Mouse (Mus musculus): ENCODE data around the gene Prr22. TPM values are rescaled to one million over a fixed set of nuclear protein-coding genes. Genes with fewer than 3 reads are reported as not detected.

Gene Prr22
- polyA plus RNA-seq, 1 experiment, result 1.9 TPM

GRCm38 (mm10) chr17:56736534-56736933 is 33.5 kb upstream of the Prr22 start:
- no peaks in the 10 kb centered on the region for H3K4me1 ChIP-seq (ENCODE audit: control insufficient read depth, insufficient read depth, low read length)
- TF ChIP-seq CTCF (IDR thresholded peaks at IDR 0.05; ENCODE audit: control insufficient read depth, insufficient read depth, low read length) (peak; percentile 53), POLR2A (IDR thresholded peaks at IDR 0.05; ENCODE audit: borderline replicate concordance, control insufficient read depth, low read depth, low read length) (no peak)
- WGBS, result 36% methylated on average over 8 of the region's 8 CpGs

GRCm38 (mm10) chr17:56738221-56738620 is 31.8 kb upstream of the Prr22 start:
- Histone ChIP-seq H3K27ac (ENCODE audit: control insufficient read depth, insufficient read depth, low read depth, low read length, poor library complexity) (no peak overlapping the region), H3K4me3 (replicated peaks; ENCODE audit: control insufficient read depth, low read depth, low read length) (no peak overlapping the region), H3K4me1 (ENCODE audit: control insufficient read depth, insufficient read depth, low read length) (no peaks in the 10 kb centered on the region)
- 83% methylated on average over 10 of the region's 10 CpGs for WGBS
- TF ChIP-seq POLR2A (IDR thresholded peaks at IDR 0.05; ENCODE audit: borderline replicate concordance, control insufficient read depth, low read depth, low read length) (no peak), CTCF (IDR thresholded peaks at IDR 0.05; ENCODE audit: control insufficient read depth, insufficient read depth, low read length) (no peak)

More at GRCm38 (mm10) chr17:56736534-56736933, 33.5 kb upstream of the Prr22 start:
- no peak overlapping the region for H3K27ac ChIP-seq (ENCODE audit: control insufficient read depth, insufficient read depth, low read depth, low read length, poor library complexity)
- no peak overlapping the region for H3K4me3 ChIP-seq (replicated peaks; ENCODE audit: control insufficient read depth, low read depth, low read length)

- Histone ChIP-seq H3K27ac (ENCODE audit: control insufficient read depth, insufficient read depth, low read depth, low read length, poor library complexity) (no peak overlapping the region), H3K4me3 (replicated peaks; ENCODE audit: control insufficient read depth, low read depth, low read length) (no peak overlapping the region), H3K4me1 (ENCODE audit: control insufficient read depth, insufficient read depth, low read length) (no peaks in the 10 kb centered on the region)
- WGBS, result 77% methylated on average over 16 of the region's 17 CpGs
- TF ChIP-seq CTCF (IDR thresholded peaks at IDR 0.05; ENCODE audit: control insufficient read depth, insufficient read depth, low read length) (no peak), POLR2A (IDR thresholded peaks at IDR 0.05; ENCODE audit: borderline replicate concordance, control insufficient read depth, low read depth, low read length) (no peak)
Observed at GRCm38 (mm10) chr17:56740118-56740787, 29.8 kb upstream of the Prr22 start.

- whole genome bisulfite sequencing, result 86% methylated on average over 16 of the region's 17 CpGs
- Histone ChIP-seq H3K4me3 (replicated peaks; ENCODE audit: control insufficient read depth, low read depth, low read length) (no peak overlapping the region), H3K27ac (ENCODE audit: control insufficient read depth, insufficient read depth, low read depth, low read length, poor library complexity) (no peak overlapping the region), H3K4me1 (ENCODE audit: control insufficient read depth, insufficient read depth, low read length) (no peaks in the 10 kb centered on the region)
- TF ChIP-seq POLR2A (IDR thresholded peaks at IDR 0.05; ENCODE audit: borderline replicate concordance, control insufficient read depth, low read depth, low read length), result no peak
- no peak for TF ChIP-seq CTCF (IDR thresholded peaks at IDR 0.05; ENCODE audit: control insufficient read depth, insufficient read depth, low read length)
Observed at GRCm38 (mm10) chr17:56740788-56741160, 29.3 kb upstream of the Prr22 start.

GRCm38 (mm10) chr17:56744173-56744572 is 25.9 kb upstream of the Prr22 start:
- Histone ChIP-seq H3K27ac (ENCODE audit: control insufficient read depth, insufficient read depth, low read depth, low read length, poor library complexity) (no peak overlapping the region), H3K4me3 (replicated peaks; ENCODE audit: control insufficient read depth, low read depth, low read length) (no peak overlapping the region), H3K4me1 (ENCODE audit: control insufficient read depth, insufficient read depth, low read length) (no peaks in the 10 kb centered on the region)
- 33% methylated on average over 5 of the region's 5 CpGs for WGBS
- no peak for TF ChIP-seq POLR2A (IDR thresholded peaks at IDR 0.05; ENCODE audit: borderline replicate concordance, control insufficient read depth, low read depth, low read length)
- no peak for TF ChIP-seq CTCF (IDR thresholded peaks at IDR 0.05; ENCODE audit: control insufficient read depth, insufficient read depth, low read length)

GRCm38 (mm10) chr17:56751404-56752072 is 18.5 kb upstream of the Prr22 start:
- H3K4me3 ChIP-seq (replicated peaks; ENCODE audit: control insufficient read depth, low read depth, low read length), result no peak overlapping the region
- no peaks in the 10 kb centered on the region for H3K4me1 ChIP-seq (ENCODE audit: control insufficient read depth, insufficient read depth, low read length)
- TF ChIP-seq CTCF (IDR thresholded peaks at IDR 0.05; ENCODE audit: control insufficient read depth, insufficient read depth, low read length) (no peak), POLR2A (IDR thresholded peaks at IDR 0.05; ENCODE audit: borderline replicate concordance, control insufficient read depth, low read depth, low read length) (0 out of 2 replicates have a peak, but pooled peaks have one; percentile 31)
- H3K27ac ChIP-seq (ENCODE audit: control insufficient read depth, insufficient read depth, low read depth, low read length, poor library complexity), result no peak overlapping the region
- 52% methylated on average over 71 of the region's 71 CpGs for WGBS

- Histone ChIP-seq H3K4me1 (ENCODE audit: control insufficient read depth, insufficient read depth, low read length) (no peaks in the 10 kb centered on the region), H3K4me3 (replicated peaks; ENCODE audit: control insufficient read depth, low read depth, low read length) (no peak overlapping the region), H3K27ac (ENCODE audit: control insufficient read depth, insufficient read depth, low read depth, low read length, poor library complexity) (no peak overlapping the region)
- TF ChIP-seq CTCF (IDR thresholded peaks at IDR 0.05; ENCODE audit: control insufficient read depth, insufficient read depth, low read length) (no peak), POLR2A (IDR thresholded peaks at IDR 0.05; ENCODE audit: borderline replicate concordance, control insufficient read depth, low read depth, low read length) (no peak)
- WGBS, result 36% methylated on average over 15 of the region's 15 CpGs
Observed at GRCm38 (mm10) chr17:56753452-56753851, 16.6 kb upstream of the Prr22 start.

- H3K4me3 ChIP-seq (replicated peaks; ENCODE audit: control insufficient read depth, low read depth, low read length), result no peak overlapping the region
- H3K27ac ChIP-seq (ENCODE audit: control insufficient read depth, insufficient read depth, low read depth, low read length, poor library complexity), result no peak overlapping the region
- TF ChIP-seq POLR2A (IDR thresholded peaks at IDR 0.05; ENCODE audit: borderline replicate concordance, control insufficient read depth, low read depth, low read length), result no peak
- no peak for TF ChIP-seq CTCF (IDR thresholded peaks at IDR 0.05; ENCODE audit: control insufficient read depth, insufficient read depth, low read length)
- 8% methylated on average over 36 of the region's 36 CpGs for WGBS
- no peaks in the 10 kb centered on the region for H3K4me1 ChIP-seq (ENCODE audit: control insufficient read depth, insufficient read depth, low read length)
Observed at GRCm38 (mm10) chr17:56754271-56755185, 15.5 kb upstream of the Prr22 start.
